Mouse (Mus musculus) olfactory bulb, adult 2 months (tissue): ENCODE measurements at regions not wholly inside any gene's neighbourhood (a gene's known extent, or its start where the extent isn't known, plus 50 kb on each side); places are given as distances from the start of the nearest gene placed in this dataset.

Source experiments
- H3K27ac ChIP-seq: fragments of 200-500 bp; 2 replicates; pipeline ENCODE4 v1.5.1; 2012; ENCODE audit warnings: low read depth, low read length; ENCODE audit not compliant: insufficient read depth
- H3K4me1 ChIP-seq: fragments of 200-500 bp; 2 replicates; pipeline ENCODE4 v1.6.1; 2012; ENCODE audit warnings: low read length; ENCODE audit not compliant: control insufficient read depth, insufficient read depth
- H3K4me3 ChIP-seq: fragments of 200-500 bp; 2 replicates; pipeline ENCODE4 v1.5.1; 2012; ENCODE audit warnings: mild to moderate bottlenecking, low read depth, low read length, moderate library complexity; ENCODE audit not compliant: insufficient read depth
- CTCF ChIP-seq: fragments of 200-500 bp; IDR thresholded peaks from 2 replicates; pipeline ENCODE4 v1.5.1; 2012; ENCODE audit warnings: low read depth, mild to moderate bottlenecking, low read length, moderate library complexity; ENCODE audit not compliant: insufficient read depth
- POLR2A ChIP-seq: fragments of 200-500 bp; IDR thresholded peaks from 2 replicates; pipeline ENCODE4 v1.6.1; 2012; ENCODE audit warnings: mild to moderate bottlenecking, low read depth, low read length, moderate library complexity; ENCODE audit not compliant: insufficient read depth
- WGBS: fragments of 180-500 bp; shearing (Covaris S2); methylation state at CpG from one replicate; pipeline ENCODE4 v1.1.7; 2018; 5-methylcytosine and 5-hydroxymethylcytosine counted together

DNA sequence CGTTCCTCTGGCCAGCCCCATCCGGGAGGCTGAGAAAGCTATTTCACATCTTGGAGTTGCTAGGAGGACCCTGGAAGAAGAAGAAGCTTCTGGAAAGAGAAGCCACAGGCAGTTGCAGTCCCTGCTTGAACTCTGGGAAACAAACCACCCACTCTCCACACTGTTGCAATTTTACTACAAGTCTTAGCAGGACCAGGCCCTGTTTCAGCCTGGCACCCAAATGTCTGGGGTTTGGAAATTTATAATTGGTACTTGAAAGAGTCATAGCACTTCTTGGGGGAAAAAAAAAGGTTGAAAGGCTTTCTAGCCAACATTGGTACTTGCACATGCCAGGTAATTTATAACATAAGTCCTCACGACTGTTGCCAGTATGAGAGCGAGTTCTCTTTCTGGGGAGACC lies 57.9 kb upstream of the Neo1 start:
- Histone ChIP-seq H3K4me3 (no peak overlapping the region), H3K27ac (no peak overlapping the region), H3K4me1 (peaks cover 10% of the 10 kb centered on the region)
- TF ChIP-seq CTCF = no peak
- TF ChIP-seq POLR2A = no peak
- WGBS = 87% methylated on average over 4 of the region's 4 CpGs

DNA sequence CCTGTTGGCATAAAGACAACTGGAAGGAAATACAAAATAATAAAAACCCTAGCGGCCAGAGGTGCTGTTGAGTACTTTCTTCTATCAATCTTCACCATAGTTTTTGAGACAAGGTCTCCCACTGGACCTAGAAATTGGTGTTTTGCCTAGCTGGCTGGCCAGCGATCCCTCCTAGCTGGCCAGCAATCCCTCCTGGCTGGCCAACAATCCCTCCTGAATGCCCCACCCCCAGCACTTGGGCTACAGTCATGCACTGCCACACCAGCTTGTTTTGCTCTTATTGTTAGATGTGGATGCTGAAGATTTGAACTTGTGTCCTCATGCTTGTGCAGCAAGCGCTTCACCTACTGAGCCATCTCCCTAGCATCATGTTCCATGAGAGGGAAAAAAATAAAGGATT lies 54.9 kb upstream of the Neo1 start:
- no peak for TF ChIP-seq CTCF
- TF ChIP-seq POLR2A = no peak
- 91% methylated on average over 3 of the region's 3 CpGs for whole genome bisulfite sequencing
- H3K27ac ChIP-seq = no peak overlapping the region
- H3K4me3 ChIP-seq = no peak overlapping the region
- H3K4me1 ChIP-seq = peaks cover 2% of the 10 kb centered on the region

DNA sequence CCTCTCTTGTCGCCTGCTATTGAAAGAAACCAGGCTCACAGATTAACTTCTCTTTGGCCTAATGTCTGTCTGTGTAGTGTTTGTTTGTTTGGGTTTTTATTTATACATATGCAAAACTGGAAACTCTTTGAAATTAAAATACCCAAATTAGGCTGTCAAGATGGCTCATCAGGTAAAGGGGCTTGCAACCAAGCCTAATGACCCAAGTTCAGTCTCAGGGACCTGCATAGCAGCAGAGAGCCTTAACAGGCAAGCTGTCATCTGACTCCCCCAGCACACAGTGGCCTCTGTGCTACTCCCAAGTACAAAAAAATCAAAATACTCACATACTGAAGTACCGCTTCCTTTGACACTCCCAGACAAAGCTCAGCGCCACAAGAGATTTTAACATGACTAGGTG lies 51.5 kb upstream of the Neo1 start:
- TF ChIP-seq CTCF (no peak), POLR2A (no peak)
- 94% methylated on average over 3 of the region's 3 CpGs for WGBS

DNA sequence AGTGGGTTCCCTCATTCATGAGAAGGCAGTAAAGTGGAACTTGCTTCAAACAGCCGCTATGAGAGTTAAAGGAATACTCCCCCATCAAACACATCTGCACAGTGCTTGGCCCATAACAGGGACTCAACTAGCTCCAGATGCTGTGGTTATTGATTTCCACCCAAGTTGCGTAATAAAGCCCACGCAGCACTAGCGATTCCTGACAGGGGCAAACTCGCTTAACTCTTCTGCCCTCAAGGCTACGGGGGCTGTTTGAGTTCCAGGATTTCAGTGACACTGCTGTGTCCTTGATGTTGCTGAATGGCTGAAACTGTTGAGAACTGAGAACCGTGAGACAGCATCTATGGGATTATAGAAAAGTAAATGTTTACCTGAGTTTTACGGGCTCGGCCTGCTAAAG lies 50.9 kb upstream of the Neo1 start:
- Histone ChIP-seq H3K4me1 (no peaks in the 10 kb centered on the region), H3K27ac (no peak overlapping the region), H3K4me3 (no peak overlapping the region)
- 93% methylated on average over 9 of the region's 9 CpGs for WGBS
- TF ChIP-seq POLR2A = no peak
- TF ChIP-seq CTCF = no peak

More for the DNA sequence above, 51.5 kb upstream of the Neo1 start:
- Histone ChIP-seq H3K4me1 (no peaks in the 10 kb centered on the region), H3K27ac (no peak overlapping the region), H3K4me3 (no peak overlapping the region)

DNA sequence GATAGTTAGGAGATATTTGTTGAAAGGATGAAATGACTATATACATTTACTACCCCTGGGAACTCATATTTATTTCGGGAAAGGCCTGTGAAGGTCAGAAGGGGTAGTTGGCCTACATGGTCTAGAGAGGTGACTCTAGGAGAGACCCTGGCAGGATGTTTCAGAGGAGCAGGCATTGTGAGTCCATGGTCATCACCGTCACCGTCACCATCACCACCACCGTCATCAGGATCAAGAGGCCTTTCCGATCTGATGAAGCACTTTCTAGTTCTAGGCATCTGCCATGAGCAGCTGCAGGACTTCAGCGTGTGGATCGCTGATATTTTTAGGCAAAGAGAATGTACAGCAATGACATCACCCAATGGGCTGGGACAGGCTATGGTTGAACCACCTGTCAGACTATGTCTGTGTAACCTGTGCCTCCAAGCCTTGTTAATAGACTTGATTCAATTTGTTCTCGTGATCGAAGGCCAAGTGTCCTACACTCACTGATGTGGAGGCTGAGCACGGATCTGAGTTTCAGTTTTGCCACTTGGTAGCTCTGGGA lies 50.4 kb upstream of the Neo1 start:
- 95% methylated on average over 10 of the region's 10 CpGs for WGBS
- H3K4me3 ChIP-seq = no peak overlapping the region
- no peak overlapping the region for H3K27ac ChIP-seq
- TF ChIP-seq POLR2A = no peak
- no peaks in the 10 kb centered on the region for H3K4me1 ChIP-seq
